Mouse (Mus musculus) liver, postnatal 0 days (tissue): ENCODE measurements around the gene Gtf2h1.

Experiments used
- CTCF ChIP-seq: sonication (generic); IDR thresholded peaks from 2 replicates; pipeline ENCODE4 v1.5.1; 2016; ENCODE audit warnings: antibody characterized with exemption, low read depth
- EP300 ChIP-seq: IDR thresholded peaks from 2 replicates; pipeline ENCODE4 v1.6.1; 2016; ENCODE audit warnings: antibody characterized with exemption, low read depth, mild to moderate bottlenecking

- TF ChIP-seq CTCF (no peak), EP300 (no peak)
Observed at GRCm38 (mm10) chr7:46827046-46827802, 31.3 kb downstream of the Gtf2h1 start.
